Mouse (Mus musculus) lung, embryonic 15.5 days (tissue): ENCODE measurements around the gene Zfp423. TPM values are rescaled to one million over a fixed set of nuclear protein-coding genes. Genes with fewer than 3 reads are reported as not detected.

Experiments
- ATAC-seq: fragments of 200-750 bp; cut with Nextera tagmentation; 2 replicates; pipeline ENCODE4 v1.8.0; 2017; ENCODE audit warnings: moderate number of reproducible peaks, borderline replicate concordance; ENCODE audit not compliant: low FRiP score, low TSS enrichment; ENCODE audit errors: extremely low read depth
- H3K27ac ChIP-seq: fragments of 300-500 bp; sonication (generic); 2 replicates; pipeline ENCODE4 v1.5.1; 2015; ENCODE audit warnings: moderate library complexity, mild to moderate bottlenecking, inconsistent platforms
- H3K27me3 ChIP-seq: fragments of 300-500 bp; sonication (generic); 2 replicates; pipeline ENCODE4 v1.6.1; 2015; ENCODE audit warnings: inconsistent platforms
- H3K36me3 ChIP-seq: fragments of 300-500 bp; sonication (generic); 2 replicates; pipeline ENCODE4 v1.6.1; 2015; ENCODE audit warnings: inconsistent platforms
- H3K4me1 ChIP-seq: fragments of 300-500 bp; sonication (generic); 2 replicates; pipeline ENCODE4 v1.6.1; 2015; ENCODE audit warnings: inconsistent platforms
- H3K4me2 ChIP-seq: fragments of 300-500 bp; sonication (generic); 2 replicates; pipeline ENCODE4 v1.6.1; 2015; ENCODE audit warnings: inconsistent platforms, mild to moderate bottlenecking, moderate library complexity
- H3K4me3 ChIP-seq: fragments of 300-500 bp; sonication (generic); 2 replicates; pipeline ENCODE4 v1.5.1; 2015; ENCODE audit warnings: mild to moderate bottlenecking, inconsistent platforms
- H3K9ac ChIP-seq: fragments of 300-500 bp; sonication (generic); 2 replicates; pipeline ENCODE4 v1.6.1; 2015; ENCODE audit warnings: inconsistent platforms
- H3K9me3 ChIP-seq: fragments of 300-500 bp; sonication (generic); 2 replicates; pipeline ENCODE4 v1.6.1; 2016; ENCODE audit warnings: inconsistent platforms
- WGBS: fragments of 180-500 bp; shearing (Covaris S2); methylation state at CpG from one replicate; pipeline ENCODE4 v1.1.7; 2015; 5-methylcytosine and 5-hydroxymethylcytosine counted together
- polyA plus RNA-seq: library from polyadenylated mRNA; unstranded; fragments of >200 nt; fragmentation: Nextera tagmentation; extraction: Ambion mirVana; gene quantifications from 2 replicates; pipeline ENCODE4 v1.2.1, GENCODE M21; 2015

Gene Zfp423
- polyA plus RNA-seq, 1 experiment from 2014 or later = 7.3 TPM

GRCm38 (mm10) chr8:87794639-87795038, 164.8 kb downstream of the Zfp423 start:
- WGBS = 79% methylated on average over 10 of the region's 10 CpGs
- Histone ChIP-seq H3K27me3 (no peaks in the 10 kb centered on the region), H3K4me3 (no peak overlapping the region), H3K4me1 (no peaks in the 10 kb centered on the region), H3K36me3 (no peaks in the 10 kb centered on the region), H3K4me2 (no peak overlapping the region), H3K9me3 (no peaks in the 10 kb centered on the region), H3K9ac (no peak overlapping the region), H3K27ac (no peak overlapping the region)
- no peak for ATAC-seq

DNA sequence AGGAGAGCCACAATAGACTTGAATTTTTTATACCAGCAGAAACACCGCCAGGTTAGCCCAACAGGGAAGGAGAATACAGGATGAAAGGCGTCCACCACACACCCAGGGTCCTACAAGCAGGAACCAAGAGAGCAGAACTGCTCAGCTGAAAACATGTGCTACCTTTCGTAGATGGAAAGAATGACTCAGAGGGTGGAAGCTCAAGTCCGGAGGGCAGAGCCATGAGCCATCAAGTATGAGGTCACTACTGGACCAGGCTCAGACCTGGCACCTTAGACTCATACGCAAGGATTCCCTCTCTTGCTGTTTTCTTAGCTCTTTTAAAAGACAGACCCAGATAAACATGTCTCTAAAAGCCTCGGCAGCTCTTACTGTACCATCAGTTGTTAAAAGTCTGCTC, 168.3 kb downstream of the Zfp423 start:
- Histone ChIP-seq H3K4me2 (no peak overlapping the region), H3K9ac (no peak overlapping the region), H3K36me3 (no peaks in the 10 kb centered on the region), H3K4me3 (no peak overlapping the region), H3K9me3 (no peaks in the 10 kb centered on the region), H3K4me1 (no peaks in the 10 kb centered on the region), H3K27me3 (no peaks in the 10 kb centered on the region), H3K27ac (no peak overlapping the region)
- no peak for ATAC-seq
- 74% methylated on average over 6 of the region's 6 CpGs for WGBS

DNA sequence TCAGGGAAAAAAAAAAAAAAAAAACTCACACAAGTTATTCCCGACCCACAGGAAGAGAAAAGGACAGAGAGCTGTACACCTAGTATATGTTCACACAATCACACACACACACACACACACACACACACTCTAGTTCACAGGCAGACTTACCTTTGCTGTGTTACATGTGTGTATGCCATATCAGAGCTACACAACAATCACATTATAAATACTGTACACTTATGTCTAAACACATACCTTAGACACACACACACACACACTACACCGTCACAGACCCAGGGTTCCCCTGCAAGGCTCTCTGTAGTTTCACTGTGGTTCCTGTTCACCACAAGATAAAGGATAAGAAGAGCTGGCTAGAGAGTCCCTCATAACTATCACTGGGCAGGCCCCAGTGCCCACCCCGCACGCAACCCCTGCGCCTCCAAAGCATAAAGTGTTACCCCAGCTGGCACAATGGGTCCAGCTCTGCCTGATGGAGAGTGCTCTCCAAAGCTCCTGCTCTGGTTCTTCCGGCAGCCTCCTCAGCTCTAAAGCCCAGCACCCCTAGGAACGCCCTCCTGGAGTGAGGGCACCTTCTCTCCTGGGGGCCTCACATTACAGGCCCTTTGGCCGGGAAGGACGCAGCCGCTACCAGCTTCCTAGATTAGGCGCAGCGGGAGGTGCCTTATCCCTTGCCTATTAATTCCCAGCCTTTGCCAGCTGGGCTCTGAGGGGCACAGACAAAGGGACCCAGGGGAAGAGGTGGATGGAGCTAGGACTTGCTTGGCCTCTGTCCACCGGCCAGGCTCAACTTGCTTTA, 174.6 kb downstream of the Zfp423 start:
- peaks cover 25% of the 10 kb centered on the region for H3K4me1 ChIP-seq
- H3K4me3 ChIP-seq = no peak overlapping the region
- H3K27ac ChIP-seq = no peak overlapping the region
- H3K36me3 ChIP-seq = peaks cover 9% of the 10 kb centered on the region; the same call in 1 of the 2 replicates
- no peak overlapping the region for H3K9ac ChIP-seq
- H3K27me3 ChIP-seq = no peaks in the 10 kb centered on the region
- WGBS = 70% methylated on average over 13 of the region's 13 CpGs
- ATAC-seq = no peak
- no peaks in the 10 kb centered on the region for H3K9me3 ChIP-seq
- H3K4me2 ChIP-seq = no peak overlapping the region; the same call in 1 of the 2 replicates

- H3K9me3 ChIP-seq = no peaks in the 10 kb centered on the region
- H3K4me2 ChIP-seq = no peak overlapping the region; the same call in 1 of the 2 replicates
- H3K9ac ChIP-seq = no peak overlapping the region
- no peaks in the 10 kb centered on the region for H3K27me3 ChIP-seq
- peaks cover 9% of the 10 kb centered on the region; the same call in 1 of the 2 replicates for H3K36me3 ChIP-seq
- WGBS = 25% methylated on average over 13 of the region's 13 CpGs
- no peak for ATAC-seq
- H3K27ac ChIP-seq = peak overlapping the region; percentile 29; the same call in 1 of the 2 replicates
- no peak overlapping the region for H3K4me3 ChIP-seq
- H3K4me1 ChIP-seq = peaks cover 25% of the 10 kb centered on the region
These were observed 175.2 kb downstream of the Zfp423 start for GRCm38 (mm10) chr8:87784227-87784626.

DNA sequence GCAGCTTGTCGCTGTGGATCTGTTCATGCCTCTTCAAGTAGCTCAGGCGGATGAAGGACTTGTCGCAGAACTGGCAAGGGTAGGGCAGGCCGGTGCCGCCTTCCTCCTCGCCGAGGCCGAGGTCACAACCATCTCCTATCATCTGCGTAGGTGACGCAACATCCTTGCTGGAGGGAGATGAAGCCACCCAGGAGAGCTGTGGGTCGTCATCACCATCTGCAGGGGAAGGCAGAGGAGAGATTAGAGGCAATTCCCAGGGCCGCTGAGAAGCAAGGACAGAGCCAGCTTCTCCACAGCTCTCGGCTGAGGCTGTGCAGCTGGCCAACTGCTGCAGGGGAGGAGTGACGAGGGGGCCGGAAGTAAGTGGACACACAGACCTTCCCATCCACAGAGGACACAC, 176.2 kb downstream of the Zfp423 start:
- Histone ChIP-seq H3K9me3 (no peaks in the 10 kb centered on the region), H3K4me2 (peak overlapping the region; percentile 13; the same call in 1 of the 2 replicates), H3K9ac (no peak overlapping the region), H3K27ac (no peak overlapping the region), H3K36me3 (peaks cover 9% of the 10 kb centered on the region; the same call in 1 of the 2 replicates), H3K4me3 (no peak overlapping the region), H3K4me1 (peaks cover 25% of the 10 kb centered on the region), H3K27me3 (no peaks in the 10 kb centered on the region)
- 0 out of 2 replicates have a peak, but pooled peaks have one; percentile 31 for ATAC-seq
- WGBS = 38% methylated on average over 15 of the region's 15 CpGs

- Histone ChIP-seq H3K4me2 (no peak overlapping the region), H3K36me3 (peaks cover 9% of the 10 kb centered on the region; the same call in 1 of the 2 replicates), H3K9me3 (no peaks in the 10 kb centered on the region), H3K4me3 (no peak overlapping the region), H3K9ac (no peak overlapping the region), H3K27ac (no peak overlapping the region), H3K4me1 (no peaks in the 10 kb centered on the region), H3K27me3 (no peaks in the 10 kb centered on the region)
- no peak for ATAC-seq
- WGBS = 62% methylated on average over 8 of the region's 8 CpGs
These were observed 181.8 kb downstream of the Zfp423 start for GRCm38 (mm10) chr8:87777586-87777985.

DNA sequence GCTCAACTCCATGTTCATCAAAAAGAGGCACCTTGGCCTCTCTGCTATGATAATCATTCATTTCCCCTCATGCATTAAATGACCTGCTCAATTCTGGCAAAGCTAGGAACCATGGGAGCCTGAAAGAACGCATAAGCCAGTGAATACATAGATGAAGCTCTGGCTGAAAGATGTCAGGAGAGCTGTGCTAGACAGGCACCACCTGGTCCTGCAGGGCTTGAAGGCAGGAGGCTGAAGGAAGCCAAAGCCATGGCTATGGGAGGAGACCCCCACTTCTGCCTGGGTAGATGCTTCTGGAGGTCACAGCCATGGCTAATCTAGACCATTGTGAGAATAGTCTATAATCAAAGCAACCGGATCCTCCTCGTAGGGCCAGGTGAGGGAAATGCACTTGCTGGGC, 183.5 kb downstream of the Zfp423 start:
- H3K36me3 ChIP-seq = peaks cover 8% of the 10 kb centered on the region; the same call in 1 of the 2 replicates
- no peak overlapping the region for H3K9ac ChIP-seq
- H3K4me1 ChIP-seq = no peaks in the 10 kb centered on the region
- no peak for ATAC-seq
- no peaks in the 10 kb centered on the region for H3K9me3 ChIP-seq
- WGBS = 65% methylated on average over 3 of the region's 3 CpGs
- no peaks in the 10 kb centered on the region for H3K27me3 ChIP-seq
- H3K4me3 ChIP-seq = no peak overlapping the region
- H3K4me2 ChIP-seq = no peak overlapping the region
- no peak overlapping the region for H3K27ac ChIP-seq

DNA sequence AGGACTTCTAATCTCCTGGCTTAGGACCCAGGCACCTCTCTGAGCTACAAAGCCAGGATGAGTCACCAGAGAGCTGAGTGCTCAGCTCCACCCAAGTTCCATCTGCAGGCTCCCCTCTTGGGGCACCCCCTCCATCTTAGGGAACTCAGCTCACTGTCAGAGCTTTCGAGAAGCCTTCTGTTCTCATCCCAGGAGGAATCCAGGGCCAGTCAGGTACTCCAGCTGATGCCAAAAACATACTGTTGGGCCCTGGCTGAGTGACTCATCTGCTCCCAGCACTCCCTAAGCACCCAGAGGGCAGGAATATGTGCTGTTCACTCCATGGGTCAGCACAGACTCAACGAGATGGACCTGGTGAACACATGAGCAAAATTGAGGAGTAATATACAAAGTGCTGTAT, 184.4 kb downstream of the Zfp423 start:
- no peak overlapping the region for H3K4me3 ChIP-seq
- WGBS = 78% methylated on average over 2 of the region's 2 CpGs
- no peak overlapping the region for H3K4me2 ChIP-seq
- H3K4me1 ChIP-seq = no peaks in the 10 kb centered on the region
- ATAC-seq = no peak
- H3K27ac ChIP-seq = no peak overlapping the region
- H3K27me3 ChIP-seq = no peaks in the 10 kb centered on the region
- no peaks in the 10 kb centered on the region for H3K36me3 ChIP-seq
- no peak overlapping the region for H3K9ac ChIP-seq
- H3K9me3 ChIP-seq = no peaks in the 10 kb centered on the region

GRCm38 (mm10) chr8:87772894-87773502, 186.4 kb downstream of the Zfp423 start:
- Histone ChIP-seq H3K4me1 (no peaks in the 10 kb centered on the region), H3K27me3 (no peaks in the 10 kb centered on the region), H3K9me3 (no peaks in the 10 kb centered on the region), H3K36me3 (no peaks in the 10 kb centered on the region), H3K4me2 (no peak overlapping the region), H3K27ac (no peak overlapping the region), H3K9ac (no peak overlapping the region), H3K4me3 (no peak overlapping the region)
- 57% methylated on average over 14 of the region's 14 CpGs for WGBS
- ATAC-seq = no peak

DNA sequence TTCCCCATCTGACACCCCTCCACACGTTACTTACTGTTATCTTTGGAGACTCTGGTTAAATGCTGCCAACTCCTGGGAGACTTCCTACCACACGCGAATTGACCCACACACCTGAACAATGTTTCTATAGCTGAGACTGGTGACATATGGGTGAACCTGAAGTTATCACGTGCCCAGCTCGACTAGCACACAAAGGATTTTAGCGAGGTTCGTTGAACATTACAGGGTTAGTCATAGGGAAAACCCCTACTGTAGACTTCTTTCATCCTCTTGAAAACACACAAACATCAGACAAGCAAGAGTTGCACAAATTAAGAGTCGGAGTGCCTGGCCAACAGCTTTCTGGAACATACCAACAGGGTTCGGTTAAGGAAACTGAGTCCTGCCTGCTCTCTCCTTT, 191.5 kb downstream of the Zfp423 start:
- no peak overlapping the region for H3K9ac ChIP-seq
- no peaks in the 10 kb centered on the region for H3K4me1 ChIP-seq
- no peaks in the 10 kb centered on the region for H3K36me3 ChIP-seq
- WGBS = 83% methylated on average over 9 of the region's 9 CpGs
- H3K27ac ChIP-seq = no peak overlapping the region
- no peak for ATAC-seq
- no peaks in the 10 kb centered on the region for H3K9me3 ChIP-seq
- H3K4me2 ChIP-seq = no peak overlapping the region
- H3K27me3 ChIP-seq = no peaks in the 10 kb centered on the region
- H3K4me3 ChIP-seq = no peak overlapping the region

DNA sequence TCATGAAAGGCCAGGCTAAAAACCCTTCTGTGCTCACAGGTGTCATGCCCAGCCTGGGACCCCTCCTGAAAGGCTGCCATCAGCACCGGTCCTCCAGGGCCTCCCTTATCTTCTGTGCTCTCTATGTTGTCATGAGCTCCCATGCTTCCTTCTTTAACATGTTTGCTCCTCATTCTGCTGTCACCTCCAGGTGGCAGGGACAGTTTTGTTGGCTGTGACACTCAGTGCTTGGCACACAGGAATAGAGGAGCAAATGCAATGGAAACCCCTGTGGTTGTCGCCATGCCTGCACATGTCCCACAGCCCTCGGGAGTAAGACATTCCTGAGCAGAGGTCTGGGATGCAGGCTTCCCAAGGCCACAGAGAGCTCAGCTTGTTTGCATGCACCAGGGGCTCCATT, 194.1 kb downstream of the Zfp423 start:
- 58% methylated on average over 3 of the region's 3 CpGs for WGBS
- ATAC-seq = no peak
- Histone ChIP-seq H3K4me1 (no peaks in the 10 kb centered on the region), H3K27ac (no peak overlapping the region), H3K36me3 (no peaks in the 10 kb centered on the region), H3K4me3 (no peak overlapping the region), H3K27me3 (no peaks in the 10 kb centered on the region), H3K9me3 (no peaks in the 10 kb centered on the region), H3K9ac (no peak overlapping the region), H3K4me2 (no peak overlapping the region)

GRCm38 (mm10) chr8:87758750-87759149, 200.6 kb downstream of the Zfp423 start:
- Histone ChIP-seq H3K9me3 (no peaks in the 10 kb centered on the region), H3K4me1 (peaks cover 10% of the 10 kb centered on the region; the same call in 1 of the 2 replicates), H3K4me3 (no peak overlapping the region), H3K4me2 (no peak overlapping the region), H3K36me3 (no peaks in the 10 kb centered on the region), H3K27ac (peak overlapping the region; percentile 29; the same call in 1 of the 2 replicates), H3K9ac (no peak overlapping the region), H3K27me3 (no peaks in the 10 kb centered on the region)
- ATAC-seq = peak; percentile 91
- WGBS = 34% methylated on average over 8 of the region's 8 CpGs
